Mouse (Mus musculus) forebrain, embryonic 12.5 days (tissue): ENCODE results near the gene Gprc5c. TPM values are rescaled to one million over a fixed set of nuclear protein-coding genes. Genes with fewer than 3 reads are reported as not detected.

ENCODE experiments used
- ATAC-seq: fragments of 200-750 bp; cut with Nextera tagmentation; 2 replicates; pipeline ENCODE4 v1.8.0; 2017; ENCODE audit warnings: moderate TSS enrichment; ENCODE audit not compliant: low FRiP score
- H3K27ac ChIP-seq: fragments of 300-500 bp; sonication (generic); 2 replicates; pipeline ENCODE4 v1.5.1; 2016; ENCODE audit warnings: mild to moderate bottlenecking
- H3K27me3 ChIP-seq: fragments of 300-500 bp; sonication (generic); 2 replicates; pipeline ENCODE4 v1.6.1; 2016; ENCODE audit warnings: mild to moderate bottlenecking
- H3K36me3 ChIP-seq: fragments of 300-500 bp; sonication (generic); replicated peaks from 2 replicates; pipeline ENCODE4 v1.6.1; 2016; ENCODE audit warnings: mild to moderate bottlenecking
- H3K4me1 ChIP-seq: fragments of 300-500 bp; sonication (generic); 2 replicates; pipeline ENCODE4 v1.6.1; 2016
- H3K4me2 ChIP-seq: fragments of 300-500 bp; sonication (generic); 2 replicates; pipeline ENCODE4 v1.6.1; 2016; ENCODE audit warnings: mild to moderate bottlenecking, moderate library complexity
- H3K4me3 ChIP-seq: fragments of 300-500 bp; sonication (generic); replicated peaks from 2 replicates; pipeline ENCODE4 v1.5.1; 2016; ENCODE audit warnings: mild to moderate bottlenecking
- H3K9ac ChIP-seq: fragments of 300-500 bp; sonication (generic); 2 replicates; pipeline ENCODE4 v1.6.1; 2016; ENCODE audit warnings: mild to moderate bottlenecking
- H3K9me3 ChIP-seq: fragments of 300-500 bp; sonication (generic); 2 replicates; pipeline ENCODE4 v1.6.1; 2016
- WGBS: fragments of 180-500 bp; shearing (Covaris S2); methylation state at CpG from one replicate; pipeline ENCODE4 v1.1.7; 2016; 5-methylcytosine and 5-hydroxymethylcytosine counted together
- polyA plus RNA-seq: library from polyadenylated mRNA; unstranded; fragments of >200 nt; fragmentation: Nextera tagmentation; extraction: Ambion mirVana; gene quantifications from 2 replicates; pipeline ENCODE4 v1.2.1, GENCODE M21; 2016

Gene Gprc5c
- 8.4 and 10.8 TPM in 2 replicates for polyA plus RNA-seq

- ATAC-seq: peak; percentile 20; the same call in 1 of the 2 replicates
- no peaks in the 10 kb centered on the region for H3K9me3 ChIP-seq
- under 1% methylated on average over 33 of the region's 43 CpGs for WGBS
- peak within 1 kb of the TSS; percentile 56 for H3K9ac ChIP-seq
- peaks cover 32% of the 10 kb centered on the region for H3K4me1 ChIP-seq
- H3K4me2 ChIP-seq: peak within 1 kb of the TSS; percentile 96
- H3K4me3 ChIP-seq: peak within 1 kb of the TSS; percentile 60
- peaks cover 72% of the 10 kb centered on the region for H3K27me3 ChIP-seq
- peak within 1 kb of the TSS; percentile 42; the same call in 1 of the 2 replicates for H3K27ac ChIP-seq
- H3K36me3 ChIP-seq: no peaks in the 10 kb centered on the region
Measured at GRCm38 (mm10) chr11:114850452-114851268, at the start of gene Gprc5c. TSS of gene Gprc5c (plus strand) at chr11:114851152.

- Histone ChIP-seq H3K4me2 (no peak overlapping the region), H3K9me3 (no peaks in the 10 kb centered on the region), H3K36me3 (no peaks in the 10 kb centered on the region), H3K27ac (no peak overlapping the region), H3K4me3 (no peak overlapping the region), H3K27me3 (no peaks in the 10 kb centered on the region), H3K9ac (no peak overlapping the region), H3K4me1 (peaks cover 36% of the 10 kb centered on the region)
- ATAC-seq: no peak
- WGBS: 79% methylated on average over 1 of the region's 1 CpGs
Measured at GRCm38 (mm10) chr11:114801906-114802305, 49.0 kb upstream of the Gprc5c start.

GRCm38 (mm10) chr11:114802540-114803267 lies 48.2 kb upstream of the Gprc5c start:
- WGBS: 67% methylated on average over 15 of the region's 15 CpGs
- no peak overlapping the region for H3K27ac ChIP-seq
- H3K27me3 ChIP-seq: no peaks in the 10 kb centered on the region
- no peak for ATAC-seq
- peaks cover 38% of the 10 kb centered on the region for H3K4me1 ChIP-seq
- H3K4me3 ChIP-seq: no peak overlapping the region
- H3K9ac ChIP-seq: no peak overlapping the region
- H3K9me3 ChIP-seq: no peaks in the 10 kb centered on the region
- no peak overlapping the region for H3K4me2 ChIP-seq
- no peaks in the 10 kb centered on the region for H3K36me3 ChIP-seq

GRCm38 (mm10) chr11:114803990-114804389 lies 47.0 kb upstream of the Gprc5c start:
- Histone ChIP-seq H3K27me3 (no peaks in the 10 kb centered on the region), H3K9me3 (no peaks in the 10 kb centered on the region), H3K9ac (no peak overlapping the region), H3K4me2 (no peak overlapping the region), H3K4me1 (peaks cover 46% of the 10 kb centered on the region), H3K27ac (peak overlapping the region; percentile 36; the same call in 1 of the 2 replicates), H3K36me3 (no peaks in the 10 kb centered on the region), H3K4me3 (no peak overlapping the region)
- 15% methylated on average over 8 of the region's 8 CpGs for WGBS
- ATAC-seq: 0 out of 2 replicates have a peak, but pooled peaks have one; percentile 27

- 65% methylated on average over 2 of the region's 2 CpGs for WGBS
- H3K27ac ChIP-seq: peak overlapping the region; percentile 13; the same call in 1 of the 2 replicates
- no peaks in the 10 kb centered on the region for H3K36me3 ChIP-seq
- H3K4me3 ChIP-seq: no peak overlapping the region
- peaks cover 50% of the 10 kb centered on the region for H3K4me1 ChIP-seq
- ATAC-seq: no peak
- no peak overlapping the region for H3K4me2 ChIP-seq
- no peak overlapping the region for H3K9ac ChIP-seq
- no peaks in the 10 kb centered on the region for H3K27me3 ChIP-seq
- H3K9me3 ChIP-seq: no peaks in the 10 kb centered on the region
Measured at GRCm38 (mm10) chr11:114807025-114807424, 43.9 kb upstream of the Gprc5c start.

GRCm38 (mm10) chr11:114807686-114808427 lies 43.1 kb upstream of the Gprc5c start:
- no peaks in the 10 kb centered on the region for H3K36me3 ChIP-seq
- peaks cover 44% of the 10 kb centered on the region for H3K4me1 ChIP-seq
- H3K27me3 ChIP-seq: no peaks in the 10 kb centered on the region
- H3K9me3 ChIP-seq: no peaks in the 10 kb centered on the region
- H3K4me3 ChIP-seq: no peak overlapping the region
- H3K27ac ChIP-seq: peak overlapping the region; percentile 20; the same call in 1 of the 2 replicates
- H3K9ac ChIP-seq: no peak overlapping the region
- 24% methylated on average over 14 of the region's 14 CpGs for WGBS
- H3K4me2 ChIP-seq: no peak overlapping the region
- peak; percentile 37; the same call in 1 of the 2 replicates for ATAC-seq

- no peak for ATAC-seq
- Histone ChIP-seq H3K4me3 (no peak overlapping the region), H3K27ac (no peak overlapping the region), H3K36me3 (no peaks in the 10 kb centered on the region), H3K27me3 (no peaks in the 10 kb centered on the region), H3K4me1 (peaks cover 29% of the 10 kb centered on the region), H3K9ac (no peak overlapping the region), H3K4me2 (no peak overlapping the region), H3K9me3 (no peaks in the 10 kb centered on the region)
- 74% methylated on average over 1 of the region's 1 CpGs for WGBS
Measured at GRCm38 (mm10) chr11:114809371-114809770, 41.6 kb upstream of the Gprc5c start.

- no peaks in the 10 kb centered on the region for H3K27me3 ChIP-seq
- 0 out of 2 replicates have a peak overlapping the region, but pooled peaks have one; percentile 13 for H3K9ac ChIP-seq
- peaks cover 27% of the 10 kb centered on the region for H3K4me1 ChIP-seq
- no peak for ATAC-seq
- H3K36me3 ChIP-seq: no peaks in the 10 kb centered on the region
- H3K4me3 ChIP-seq: no peak overlapping the region
- H3K27ac ChIP-seq: no peak overlapping the region
- no peak overlapping the region for H3K4me2 ChIP-seq
- 26% methylated on average over 4 of the region's 4 CpGs for WGBS
- H3K9me3 ChIP-seq: no peaks in the 10 kb centered on the region
Measured at GRCm38 (mm10) chr11:114810344-114810743, 40.6 kb upstream of the Gprc5c start.

GRCm38 (mm10) chr11:114812731-114813240 lies 38.2 kb upstream of the Gprc5c start:
- peak; percentile 49; the same call in 1 of the 2 replicates for ATAC-seq
- no peak overlapping the region for H3K4me2 ChIP-seq
- no peak overlapping the region for H3K9ac ChIP-seq
- 15% methylated on average over 6 of the region's 6 CpGs for WGBS
- 0 out of 2 replicates have a peak, but pooled peaks cover 3% of the 10 kb centered on the region for H3K27me3 ChIP-seq
- peaks cover 11% of the 10 kb centered on the region for H3K4me1 ChIP-seq
- no peak overlapping the region for H3K4me3 ChIP-seq
- no peaks in the 10 kb centered on the region for H3K36me3 ChIP-seq
- H3K27ac ChIP-seq: no peak overlapping the region
- H3K9me3 ChIP-seq: no peaks in the 10 kb centered on the region

- Histone ChIP-seq H3K9me3 (no peaks in the 10 kb centered on the region), H3K9ac (no peak overlapping the region), H3K36me3 (no peaks in the 10 kb centered on the region), H3K27me3 (0 out of 2 replicates have a peak, but pooled peaks cover 6% of the 10 kb centered on the region), H3K4me3 (no peak overlapping the region), H3K27ac (no peak overlapping the region), H3K4me2 (no peak overlapping the region), H3K4me1 (peaks cover 15% of the 10 kb centered on the region)
- no peak for ATAC-seq
- 85% methylated on average over 11 of the region's 11 CpGs for WGBS
Measured at GRCm38 (mm10) chr11:114814873-114815592, 35.9 kb upstream of the Gprc5c start.

GRCm38 (mm10) chr11:114816934-114817333 lies 34.0 kb upstream of the Gprc5c start:
- ATAC-seq: no peak
- Histone ChIP-seq H3K9ac (no peak overlapping the region), H3K9me3 (no peaks in the 10 kb centered on the region), H3K4me2 (no peak overlapping the region), H3K27ac (no peak overlapping the region), H3K4me3 (no peak overlapping the region), H3K27me3 (0 out of 2 replicates have a peak, but pooled peaks cover 10% of the 10 kb centered on the region), H3K36me3 (no peaks in the 10 kb centered on the region), H3K4me1 (peaks cover 12% of the 10 kb centered on the region)
- WGBS: 89% methylated on average over 4 of the region's 4 CpGs
